Mouse (Mus musculus): ENCODE results near the gene Bace1.

The Bace1 gene

DNA sequence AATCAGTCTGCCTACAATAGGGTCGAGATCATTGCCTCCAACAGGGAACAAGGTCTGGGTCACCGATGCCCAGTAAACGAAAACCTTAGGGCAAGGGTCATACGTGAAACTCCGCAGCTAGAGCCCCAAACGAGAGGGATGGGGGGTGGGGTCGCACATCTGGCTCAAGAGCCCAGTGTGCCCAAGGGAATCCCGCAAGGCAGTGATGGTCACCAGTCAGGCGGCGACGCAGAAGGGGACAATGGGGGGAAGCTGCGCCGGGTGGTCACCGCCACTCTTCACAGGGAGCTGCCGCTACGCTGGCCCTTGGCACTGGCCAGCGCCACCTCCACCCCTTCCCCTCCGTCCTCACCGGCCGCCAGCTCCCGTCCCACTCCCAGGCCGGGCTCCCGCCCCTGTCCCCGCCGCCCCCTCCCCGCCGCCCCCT lies 67.4 kb downstream of the Bace1 start:
- DNase-seq (ENCODE audit: low spot score) = peak; percentile 57

DNA sequence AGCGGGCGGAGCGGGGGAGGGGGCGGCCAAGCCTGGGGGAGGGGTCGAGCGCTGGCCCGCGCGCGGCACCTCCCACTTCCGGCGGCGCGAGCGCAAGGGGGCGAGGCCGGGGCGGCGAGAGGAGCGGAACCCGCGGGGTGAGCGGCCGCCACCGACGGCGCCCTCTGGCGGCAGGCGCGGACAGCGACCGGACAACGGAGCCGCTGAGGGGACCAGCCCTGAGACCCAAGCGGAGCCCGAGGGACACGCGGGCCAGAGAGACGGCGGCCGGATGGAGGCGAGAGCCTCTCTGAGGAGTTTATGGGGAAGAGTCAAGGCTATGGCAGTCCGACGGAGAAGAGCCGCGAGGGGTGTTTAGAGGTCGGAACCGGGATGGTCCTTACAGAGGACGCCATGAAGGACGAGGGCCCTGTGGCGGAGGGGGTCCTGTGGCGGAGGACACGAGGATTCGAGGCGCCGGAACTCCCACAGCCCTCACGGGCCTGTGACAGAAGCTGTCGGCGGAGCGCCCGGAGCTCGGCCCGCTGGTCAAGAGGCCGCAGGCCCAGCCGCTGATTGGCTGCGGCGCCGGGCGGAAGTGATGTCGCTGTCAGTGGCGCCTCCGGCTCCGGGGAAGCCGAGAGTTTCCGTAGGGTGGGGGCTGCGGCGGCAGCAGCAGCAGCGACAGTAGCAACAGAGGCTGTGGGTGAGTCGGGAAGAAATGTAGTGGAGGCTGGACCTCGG lies 68.1 kb downstream of the Bace1 start, which contains the start of the genes Pcsk7 and Rnf214:
Gene Pcsk7 (plus strand): TSS at position 143 of the 723 bp plus-strand sequence.
Gene Rnf214 (minus strand): TSS at position 557 of the 723 bp plus-strand sequence.
- peak; percentile 89 for DNase-seq (ENCODE audit: low spot score)

DNA sequence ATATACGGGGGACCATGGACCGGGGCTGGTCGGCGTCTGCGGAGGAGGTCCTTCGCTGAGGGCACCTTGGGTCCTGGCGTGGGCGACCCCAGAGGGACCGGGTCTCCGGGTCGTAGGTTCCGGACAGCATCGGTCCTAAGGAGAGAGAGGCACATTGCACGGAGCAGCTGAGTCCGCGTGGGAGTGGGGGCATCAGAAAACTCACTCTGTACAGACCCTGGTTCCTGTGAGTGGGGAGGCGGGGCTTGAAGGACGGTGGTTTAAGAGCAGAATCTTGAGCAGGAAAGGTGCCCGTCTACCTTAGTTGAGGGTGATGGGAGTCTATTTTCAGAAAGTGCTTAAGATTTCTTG lies 68.7 kb downstream of the Bace1 start:
- no peak for DNase-seq (ENCODE audit: low spot score)

DNA sequence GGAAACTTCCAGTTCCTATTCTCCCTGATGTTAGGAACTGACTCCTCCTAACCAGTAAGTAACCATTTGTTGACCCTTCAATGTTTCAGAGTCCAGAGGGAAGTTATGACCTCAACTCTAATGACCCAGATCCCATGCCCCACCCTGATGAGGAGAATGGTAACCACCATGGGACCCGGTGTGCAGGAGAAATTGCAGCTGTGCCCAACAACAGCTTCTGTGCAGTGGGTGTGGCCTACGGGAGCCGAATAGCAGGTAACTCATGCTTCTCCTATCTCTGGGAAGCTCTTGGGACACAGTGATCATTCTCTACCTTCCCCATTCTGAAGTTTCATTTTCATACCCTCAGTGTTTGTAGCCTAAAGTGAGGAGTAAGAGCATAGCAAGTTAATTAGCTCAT lies 72.6 kb downstream of the Bace1 start:
- DNase-seq (ENCODE audit: low spot score) = no peak

DNA sequence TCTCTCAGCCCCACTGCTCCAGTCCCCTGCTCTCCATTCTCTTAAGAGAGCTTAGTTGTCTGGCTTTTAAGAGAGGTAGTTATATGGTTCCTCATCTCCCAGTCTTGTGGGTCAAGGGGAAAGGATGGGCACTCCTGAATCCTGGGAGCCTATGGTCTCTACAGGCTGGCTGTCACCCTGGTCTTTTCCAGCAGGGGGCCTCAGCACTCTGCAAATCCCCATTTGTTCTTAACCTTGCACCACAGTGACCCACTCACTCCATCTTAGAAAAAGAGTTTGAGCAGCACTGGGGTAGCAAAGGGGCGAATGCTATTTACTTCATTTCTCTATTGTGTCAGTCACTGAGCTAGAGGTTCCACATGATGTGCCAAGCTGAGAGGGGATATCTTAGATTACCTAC lies 73.3 kb downstream of the Bace1 start:
- peak; percentile 55 for DNase-seq (ENCODE audit: low spot score)

Data from embryo, embryonic 10.5 days (tissue).